Mouse (Mus musculus) liver, embryonic 16.5 days (tissue): ENCODE measurements around the gene Rbfox1. TPM values are rescaled to one million over a fixed set of nuclear protein-coding genes. Genes with fewer than 3 reads are reported as not detected.

Source experiments
- ATAC-seq: fragments of 200-750 bp; cut with Nextera tagmentation; 2 replicates; pipeline ENCODE4 v1.8.0; 2017; ENCODE audit warnings: low read depth, mild to moderate bottlenecking, moderate number of reproducible peaks, moderate library complexity
- H3K27ac ChIP-seq: fragments of 300-500 bp; sonication (generic); 2 replicates; pipeline ENCODE4 v1.5.1; 2014; ENCODE audit warnings: mild to moderate bottlenecking, low read length
- H3K27me3 ChIP-seq: fragments of 300-500 bp; sonication (generic); 2 replicates; pipeline ENCODE4 v1.6.1; 2014; ENCODE audit warnings: low read depth, low read length, mixed read lengths; ENCODE audit not compliant: control insufficient read depth, insufficient read depth
- H3K36me3 ChIP-seq: fragments of 300-500 bp; sonication (generic); 2 replicates; pipeline ENCODE4 v1.6.1; 2014; ENCODE audit warnings: mild to moderate bottlenecking; ENCODE audit not compliant: control insufficient read depth, insufficient read depth
- H3K4me1 ChIP-seq: fragments of 300-500 bp; sonication (generic); 2 replicates; pipeline ENCODE4 v1.6.1; 2014; ENCODE audit warnings: low read depth, low read length, mixed read lengths; ENCODE audit not compliant: control insufficient read depth
- H3K4me2 ChIP-seq: fragments of 300-500 bp; sonication (generic); 2 replicates; pipeline ENCODE4 v1.6.1; 2014; ENCODE audit warnings: low read depth, low read length, mixed read lengths
- H3K4me3 ChIP-seq: fragments of 300-500 bp; sonication (generic); 2 replicates; pipeline ENCODE4 v1.5.1; 2014; ENCODE audit warnings: low read depth, mild to moderate bottlenecking, low read length
- H3K9ac ChIP-seq: fragments of 300-500 bp; sonication (generic); 2 replicates; pipeline ENCODE4 v1.6.1; 2014; ENCODE audit warnings: low read depth, low read length
- H3K9me3 ChIP-seq: fragments of 300-500 bp; sonication (generic); replicated peaks from 2 replicates; pipeline ENCODE4 v1.6.1; 2016; ENCODE audit warnings: low read length; ENCODE audit not compliant: control insufficient read depth
- WGBS: fragments of 180-500 bp; shearing (Covaris S2); extraction: QIAGEN DNeasy Blood & Tissue Kit; methylation state at CpG from one replicate; pipeline ENCODE4 v1.1.7; 2014; ENCODE audit not compliant: insufficient replicate concordance; 5-methylcytosine and 5-hydroxymethylcytosine counted together
- polyA plus RNA-seq: library from polyadenylated mRNA; unstranded; fragments of >200 nt; fragmentation: Nextera tagmentation; extraction: Ambion mirVana; gene quantifications from 2 replicates; pipeline ENCODE4 v1.2.1, GENCODE M21; 2015

Rbfox1 gene
- polyA plus RNA-seq, 1 experiment from 2014 or later, result 0.38 TPM

- ATAC-seq, result no peak
- H3K4me3 ChIP-seq, result no peak overlapping the region
- no peaks in the 10 kb centered on the region for H3K4me1 ChIP-seq
- 58% methylated on average over 6 of the region's 6 CpGs for WGBS
- no peaks in the 10 kb centered on the region for H3K27me3 ChIP-seq
- H3K27ac ChIP-seq, result no peak overlapping the region
- no peak overlapping the region for H3K4me2 ChIP-seq
- no peaks in the 10 kb centered on the region for H3K9me3 ChIP-seq
- no peaks in the 10 kb centered on the region for H3K36me3 ChIP-seq
- no peak overlapping the region for H3K9ac ChIP-seq
These were observed 1022.4 kb downstream of the Rbfox1 start for GRCm38 (mm10) chr16:6907550-6907949.

- Histone ChIP-seq H3K9ac (no peak overlapping the region), H3K27ac (no peak overlapping the region), H3K36me3 (no peaks in the 10 kb centered on the region), H3K9me3 (no peaks in the 10 kb centered on the region), H3K4me3 (no peak overlapping the region), H3K4me1 (no peaks in the 10 kb centered on the region), H3K4me2 (no peak overlapping the region), H3K27me3 (no peaks in the 10 kb centered on the region)
- 62% methylated on average over 4 of the region's 4 CpGs for WGBS
- ATAC-seq, result no peak
These were observed 1029.4 kb downstream of the Rbfox1 start for GRCm38 (mm10) chr16:6914531-6914930.

DNA sequence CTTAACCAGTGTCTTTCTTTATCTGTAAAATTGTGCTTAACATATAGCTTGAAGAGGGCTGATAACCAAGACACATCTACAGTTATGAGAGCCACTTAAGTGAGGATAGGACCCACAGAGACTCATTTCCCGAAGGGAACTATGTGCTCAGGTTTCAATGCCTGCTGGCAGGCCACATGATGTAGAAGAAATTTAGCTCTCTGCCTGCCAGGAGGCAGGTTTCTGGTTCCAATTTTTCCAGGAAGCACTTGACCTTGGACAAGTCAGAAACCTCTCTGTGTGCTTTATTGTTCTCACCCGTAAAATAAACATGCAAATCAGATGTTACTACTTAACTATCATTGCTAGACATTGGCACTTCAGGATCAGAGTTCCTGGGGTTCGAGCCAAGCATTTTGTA lies 1033.5 kb downstream of the Rbfox1 start:
- no peak overlapping the region for H3K4me3 ChIP-seq
- no peaks in the 10 kb centered on the region for H3K27me3 ChIP-seq
- H3K36me3 ChIP-seq, result no peaks in the 10 kb centered on the region
- no peak overlapping the region for H3K4me2 ChIP-seq
- ATAC-seq, result no peak
- no peaks in the 10 kb centered on the region for H3K4me1 ChIP-seq
- no peaks in the 10 kb centered on the region for H3K9me3 ChIP-seq
- no peak overlapping the region for H3K9ac ChIP-seq
- no peak overlapping the region for H3K27ac ChIP-seq
- 30% methylated on average over 3 of the region's 3 CpGs for WGBS

DNA sequence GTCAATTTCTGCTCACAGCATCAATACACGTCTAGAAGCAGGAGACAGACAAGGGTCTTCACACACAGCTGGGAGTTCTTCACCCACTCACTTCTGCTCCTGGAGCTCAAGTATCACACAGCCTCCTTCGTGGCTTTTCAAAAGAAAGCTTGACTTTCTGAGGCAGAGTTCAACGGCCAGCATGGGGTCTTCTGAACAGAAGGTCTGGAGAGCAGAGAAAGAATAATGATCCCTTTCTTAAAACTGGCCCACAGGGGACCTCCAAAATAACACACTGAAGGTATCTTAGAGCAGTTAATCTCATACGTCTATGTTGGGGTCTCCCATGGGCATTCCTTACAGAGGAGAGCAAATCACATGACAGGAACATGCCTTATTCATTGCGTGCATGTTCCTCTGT lies 1034.5 kb downstream of the Rbfox1 start:
- WGBS, result 30% methylated on average over 5 of the region's 5 CpGs
- no peaks in the 10 kb centered on the region for H3K36me3 ChIP-seq
- no peak for ATAC-seq
- H3K27ac ChIP-seq, result no peak overlapping the region
- H3K27me3 ChIP-seq, result no peaks in the 10 kb centered on the region
- no peak overlapping the region for H3K9ac ChIP-seq
- no peak overlapping the region for H3K4me3 ChIP-seq
- no peaks in the 10 kb centered on the region for H3K4me1 ChIP-seq
- no peak overlapping the region for H3K4me2 ChIP-seq
- H3K9me3 ChIP-seq, result no peaks in the 10 kb centered on the region

DNA sequence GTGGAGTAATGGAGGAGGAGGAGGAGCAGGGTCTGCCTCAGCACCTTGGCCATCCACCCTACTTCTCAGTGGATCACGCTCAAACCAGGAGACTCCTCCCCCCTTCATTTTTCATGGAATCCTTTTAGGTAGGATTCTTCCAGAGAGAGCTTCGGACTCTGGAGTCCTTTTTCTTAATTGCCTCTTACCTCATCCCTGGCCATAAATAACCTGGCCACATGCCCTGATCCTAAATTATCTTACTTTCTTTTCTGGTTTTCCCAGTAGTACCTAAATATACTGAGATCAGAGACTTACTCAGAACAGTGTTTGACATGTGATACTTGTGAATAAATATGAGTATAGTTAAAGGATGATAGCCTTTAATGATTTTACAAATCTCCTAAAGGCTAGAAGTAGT lies 1042.5 kb downstream of the Rbfox1 start:
- Histone ChIP-seq H3K9ac (no peak overlapping the region), H3K36me3 (no peaks in the 10 kb centered on the region), H3K9me3 (no peaks in the 10 kb centered on the region), H3K27ac (no peak overlapping the region), H3K27me3 (no peaks in the 10 kb centered on the region), H3K4me1 (no peaks in the 10 kb centered on the region), H3K4me3 (no peak overlapping the region), H3K4me2 (no peak overlapping the region)
- ATAC-seq, result no peak
- 51% methylated on average over 2 of the region's 2 CpGs for WGBS

DNA sequence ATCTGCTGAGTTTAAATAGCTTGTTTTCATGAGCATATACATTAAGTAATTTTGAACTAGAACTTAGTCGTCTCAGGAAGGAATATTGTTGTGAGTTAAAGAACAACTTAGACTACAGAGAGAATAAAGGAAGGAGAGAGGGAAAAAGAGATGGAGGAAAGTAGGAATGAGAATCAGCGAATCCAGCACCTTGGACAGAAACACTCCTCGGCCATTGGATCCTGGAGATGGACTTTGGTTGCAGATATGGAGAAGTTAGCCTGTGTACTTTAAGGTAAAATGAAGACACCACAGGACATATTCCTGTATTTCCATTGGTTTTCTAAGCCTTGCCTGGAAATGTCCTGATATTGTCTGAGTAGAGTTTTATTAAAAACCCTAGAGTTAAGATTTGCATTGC lies 1045.6 kb downstream of the Rbfox1 start:
- Histone ChIP-seq H3K4me3 (no peak overlapping the region), H3K36me3 (no peaks in the 10 kb centered on the region), H3K27me3 (no peaks in the 10 kb centered on the region), H3K27ac (no peak overlapping the region), H3K4me2 (no peak overlapping the region), H3K9me3 (no peaks in the 10 kb centered on the region), H3K4me1 (no peaks in the 10 kb centered on the region), H3K9ac (no peak overlapping the region)
- ATAC-seq, result no peak
- 33% methylated on average over 3 of the region's 3 CpGs for WGBS

- Histone ChIP-seq H3K27ac (no peak overlapping the region), H3K9me3 (no peaks in the 10 kb centered on the region), H3K27me3 (no peaks in the 10 kb centered on the region), H3K4me3 (no peak overlapping the region), H3K4me1 (no peaks in the 10 kb centered on the region), H3K4me2 (no peak overlapping the region), H3K9ac (no peak overlapping the region), H3K36me3 (no peaks in the 10 kb centered on the region)
- 44% methylated on average over 6 of the region's 6 CpGs for WGBS
- ATAC-seq, result no peak
These were observed 1061.0 kb downstream of the Rbfox1 start for GRCm38 (mm10) chr16:6946151-6946550.

- H3K27ac ChIP-seq, result no peak overlapping the region
- H3K9me3 ChIP-seq, result no peaks in the 10 kb centered on the region
- no peak overlapping the region for H3K4me2 ChIP-seq
- no peaks in the 10 kb centered on the region for H3K4me1 ChIP-seq
- no peak for ATAC-seq
- H3K27me3 ChIP-seq, result no peaks in the 10 kb centered on the region
- H3K36me3 ChIP-seq, result no peaks in the 10 kb centered on the region
- H3K4me3 ChIP-seq, result no peak overlapping the region
- WGBS, result 53% methylated on average over 2 of the region's 2 CpGs
- no peak overlapping the region for H3K9ac ChIP-seq
These were observed 1064.5 kb downstream of the Rbfox1 start for GRCm38 (mm10) chr16:6949666-6950065.

- Histone ChIP-seq H3K4me3 (no peak overlapping the region), H3K9ac (no peak overlapping the region), H3K27me3 (no peaks in the 10 kb centered on the region), H3K9me3 (no peaks in the 10 kb centered on the region), H3K4me1 (no peaks in the 10 kb centered on the region), H3K36me3 (no peaks in the 10 kb centered on the region), H3K27ac (no peak overlapping the region), H3K4me2 (no peak overlapping the region)
- WGBS, result 59% methylated on average over 6 of the region's 6 CpGs
- ATAC-seq, result no peak
These were observed 1070.0 kb downstream of the Rbfox1 start for GRCm38 (mm10) chr16:6955102-6955675.
